Mouse (Mus musculus): Measurements from ENCODE around the gene Pmvk. TPM values are rescaled to one million over a fixed set of nuclear protein-coding genes. Genes with fewer than 3 reads are reported as not detected.

The Pmvk gene
- total and polyA plus RNA-seq, 3 experiments, result 53.6 to 75.7 TPM; not detected in 1

GRCm38 (mm10) chr3:89440691-89441090 lies 13.7 kb upstream of the Pmvk start:
- Histone ChIP-seq H3K9ac (ENCODE audit: control insufficient read depth, low read depth, low read length, poor library complexity, severe bottlenecking) (no peak overlapping the region), H3K36me3 (ENCODE audit: control insufficient read depth in 1 of 2, insufficient read depth in 2 of 2, low read length in 2 of 2) (peaks cover 0 to 8% of the 10 kb centered on the region in 2 experiments; a peak in 2 of 4 replicates)

GRCm38 (mm10) chr3:89448720-89449537 lies 5.4 kb upstream of the Pmvk start:
- DNase-seq (ENCODE audit: low read depth, low spot score), result peak; percentile 98
- Histone ChIP-seq H3K9me3 (replicated peaks; ENCODE audit: insufficient read depth, low read length) (no peaks in the 10 kb centered on the region), H3K36me3 (ENCODE audit: control insufficient read depth in 1 of 2, insufficient read depth in 2 of 2, low read length in 2 of 2) (peaks cover 0 to 3% of the 10 kb centered on the region in 2 experiments; a peak in 2 of 4 replicates), H3K79me2 (ENCODE audit: control insufficient read depth, insufficient read depth, low read length, poor library complexity) (no peaks in the 10 kb centered on the region), H3K4me3 (ENCODE audit: control insufficient read depth in 1 of 2, insufficient read depth in 1 of 2, low read depth in 2 of 2, low read length in 2 of 2) (peak overlapping the region; percentile 33 to 43), H3K4me1 (ENCODE audit: control insufficient read depth in 1 of 2, insufficient read depth in 2 of 2, low read length in 2 of 2) (peaks cover 0 to 8% of the 10 kb centered on the region in 2 experiments; a peak in 2 of 4 replicates), H3K27ac (ENCODE audit: control insufficient read depth, low read depth, low read length) (peak overlapping the region; percentile 65), H3K9ac (ENCODE audit: control insufficient read depth, low read depth, low read length, poor library complexity, severe bottlenecking) (peak overlapping the region; percentile 58), H3K27me3 (ENCODE audit: control insufficient read depth in 1 of 2, insufficient read depth in 2 of 2, low read length in 2 of 2) (no peaks in the 10 kb centered on the region)
- TF ChIP-seq ELF1 (IDR thresholded peaks at IDR 0.05; ENCODE audit: low read depth, low read length), result no peak
- TF ChIP-seq GABPA (IDR thresholded peaks at IDR 0.05; ENCODE audit: low read depth, low read length), result peak; percentile 53; the same call in 1 of the 2 replicates
- TF ChIP-seq ZKSCAN1 (IDR thresholded peaks at IDR 0.05; ENCODE audit: low read depth, low read length), result peak; percentile 90; the same call in 1 of the 2 replicates
- TF ChIP-seq MYC (IDR thresholded peaks at IDR 0.05; ENCODE audit: low read depth, low read length), result peak; percentile 67
- peak; percentile 83 for TF ChIP-seq HCFC1 (IDR thresholded peaks at IDR 0.05; ENCODE audit: low read depth, low read length)
- no peak for TF ChIP-seq CTCF (IDR thresholded peaks at IDR 0.05 in 2 of 3, conservative IDR thresholded peaks at IDR 0.05 in 1 of 3; ENCODE audit: control insufficient read depth in 1 of 3, insufficient read depth in 1 of 3, low read depth in 2 of 3, low read length in 3 of 3, poor library complexity in 1 of 3, severe bottlenecking in 1 of 3)
- TF ChIP-seq RCOR1 (IDR thresholded peaks at IDR 0.05; ENCODE audit: low read depth, low read length), result peak; percentile 49; the same call in 1 of the 2 replicates
- TF ChIP-seq MXI1 (IDR thresholded peaks at IDR 0.05; ENCODE audit: low read depth, low read length), result peak; percentile 91
- no peak for TF ChIP-seq CHD1 (IDR thresholded peaks at IDR 0.05; ENCODE audit: low read depth, low read length)
- TF ChIP-seq MAZ (IDR thresholded peaks at IDR 0.05; ENCODE audit: low read depth, low read length), result peak; percentile 90; the same call in 1 of the 2 replicates
- TF ChIP-seq MYB (IDR thresholded peaks at IDR 0.05; ENCODE audit: low read depth, low read length), result peak; percentile 37
- no peak for TF ChIP-seq ZC3H11A (IDR thresholded peaks at IDR 0.05; ENCODE audit: low read depth, low read length)
- TF ChIP-seq TCF12 (IDR thresholded peaks at IDR 0.05; ENCODE audit: low read depth, low read length), result peak; percentile 49
- TF ChIP-seq ETS1 (IDR thresholded peaks at IDR 0.05; ENCODE audit: low read depth, low read length), result peak; percentile 86
- TF ChIP-seq ZMIZ1 (IDR thresholded peaks at IDR 0.05; ENCODE audit: low read depth, low read length), result no peak
- TF ChIP-seq ZNF384 (IDR thresholded peaks at IDR 0.05; ENCODE audit: low read depth, low read length), result peak; percentile 100
- TF ChIP-seq UBTF (IDR thresholded peaks at IDR 0.05; ENCODE audit: borderline replicate concordance, insufficient read depth, low read depth, low read length), result no peak
- TF ChIP-seq TAL1 (IDR thresholded peaks at IDR 0.05; ENCODE audit: low read length), result no peak
- TF ChIP-seq SMC3 (IDR thresholded peaks at IDR 0.05; ENCODE audit: low read depth, low read length), result no peak
- TF ChIP-seq GATA1 (IDR thresholded peaks at IDR 0.05; ENCODE audit: low read depth, low read length), result peak; percentile 65
- TF ChIP-seq NELFE (IDR thresholded peaks at IDR 0.05; ENCODE audit: low read depth, low read length), result peak; percentile 71
- TF ChIP-seq E2F4 (IDR thresholded peaks at IDR 0.05; ENCODE audit: borderline replicate concordance, low read depth, low read length), result no peak
- TF ChIP-seq SIN3A (IDR thresholded peaks at IDR 0.05; ENCODE audit: low read length), result peak; percentile 100
- no peak for TF ChIP-seq RAD21 (IDR thresholded peaks at IDR 0.05; ENCODE audit: low read depth, low read length)
- no peak for TF ChIP-seq KAT2A (conservative IDR thresholded peaks at IDR 0.05; ENCODE audit: low read depth, low read length)
- 0 out of 2 replicates have a peak, but pooled peaks have one; percentile 10 for TF ChIP-seq MAX (IDR thresholded peaks at IDR 0.05; ENCODE audit: low read length)
- TF ChIP-seq CHD2 (IDR thresholded peaks at IDR 0.05; ENCODE audit: low read length), result no peak
- no peak; the same call in 1 of the 2 replicates for TF ChIP-seq MEF2A (IDR thresholded peaks at IDR 0.05; ENCODE audit: extremely low read depth, insufficient replicate concordance, low read depth, low read length, poor library complexity, severe bottlenecking)

More at GRCm38 (mm10) chr3:89440691-89441090, 13.7 kb upstream of the Pmvk start:
- Histone ChIP-seq H3K9me3 (replicated peaks; ENCODE audit: insufficient read depth, low read length) (no peaks in the 10 kb centered on the region), H3K27ac (ENCODE audit: control insufficient read depth, low read depth, low read length) (no peak overlapping the region), H3K4me1 (ENCODE audit: control insufficient read depth in 1 of 2, insufficient read depth in 2 of 2, low read length in 2 of 2) (peaks cover 0 to 9% of the 10 kb centered on the region in 2 experiments; a peak in 2 of 4 replicates), H3K27me3 (ENCODE audit: control insufficient read depth in 1 of 2, insufficient read depth in 2 of 2, low read length in 2 of 2) (no peaks in the 10 kb centered on the region), H3K79me2 (ENCODE audit: control insufficient read depth, insufficient read depth, low read length, poor library complexity) (no peaks in the 10 kb centered on the region), H3K4me3 (ENCODE audit: control insufficient read depth in 1 of 2, insufficient read depth in 1 of 2, low read depth in 2 of 2, low read length in 2 of 2) (no peak overlapping the region)
- TF ChIP-seq SIN3A (IDR thresholded peaks at IDR 0.05; ENCODE audit: low read length), result no peak
- TF ChIP-seq POLR2AphosphoS5 (IDR thresholded peaks at IDR 0.05; ENCODE audit: borderline replicate concordance, low read depth, low read length), result no peak
- TF ChIP-seq MYC (IDR thresholded peaks at IDR 0.05; ENCODE audit: low read depth, low read length), result no peak
- no peak for TF ChIP-seq POLR2AphosphoS2 (IDR thresholded peaks at IDR 0.05; ENCODE audit: low read length)
- no peak for TF ChIP-seq USF2 (IDR thresholded peaks at IDR 0.05; ENCODE audit: borderline replicate concordance in 1 of 2, insufficient read depth in 1 of 2, low read depth in 1 of 2, low read length in 2 of 2)
- no peak for TF ChIP-seq JUND (IDR thresholded peaks at IDR 0.05; ENCODE audit: low read depth, low read length)
- DNase-seq (ENCODE audit: low read depth, low spot score), result no peak

Measured in MEL (cell line).